Mouse (Mus musculus): ENCODE data around the gene Sarnp. TPM values are rescaled to one million over a fixed set of nuclear protein-coding genes. Genes with fewer than 3 reads are reported as not detected.
A peak's percentile ranks its signal among the peaks of the same experiment; 100 is the strongest.

Sarnp gene
- polyA plus RNA-seq, 1 experiment from 2014 or later, result 105 TPM

DNA sequence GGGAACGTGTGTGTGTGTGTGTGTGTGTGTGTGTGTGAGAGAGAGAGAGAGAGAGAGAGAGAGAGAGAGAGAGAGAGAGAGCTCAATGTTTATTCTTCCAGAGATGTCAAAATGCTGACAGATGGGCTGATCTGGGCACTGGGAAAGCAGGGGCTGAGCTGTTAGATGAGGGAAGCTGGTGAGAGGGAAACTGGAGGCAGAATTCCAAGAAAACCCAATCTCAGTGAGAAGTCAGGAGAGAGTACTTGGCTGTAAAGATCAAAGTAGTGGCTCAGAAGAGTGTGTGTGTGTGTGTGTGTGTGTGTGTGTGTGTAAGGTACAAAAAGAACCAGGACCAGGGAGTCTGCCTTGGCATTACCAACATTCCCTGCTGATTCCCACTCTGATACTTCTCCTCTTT, 80.4 kb downstream of the Sarnp start:
- no peak for ATAC-seq
- no peak for DNase-seq (ENCODE audit: low read depth, low spot score)

DNA sequence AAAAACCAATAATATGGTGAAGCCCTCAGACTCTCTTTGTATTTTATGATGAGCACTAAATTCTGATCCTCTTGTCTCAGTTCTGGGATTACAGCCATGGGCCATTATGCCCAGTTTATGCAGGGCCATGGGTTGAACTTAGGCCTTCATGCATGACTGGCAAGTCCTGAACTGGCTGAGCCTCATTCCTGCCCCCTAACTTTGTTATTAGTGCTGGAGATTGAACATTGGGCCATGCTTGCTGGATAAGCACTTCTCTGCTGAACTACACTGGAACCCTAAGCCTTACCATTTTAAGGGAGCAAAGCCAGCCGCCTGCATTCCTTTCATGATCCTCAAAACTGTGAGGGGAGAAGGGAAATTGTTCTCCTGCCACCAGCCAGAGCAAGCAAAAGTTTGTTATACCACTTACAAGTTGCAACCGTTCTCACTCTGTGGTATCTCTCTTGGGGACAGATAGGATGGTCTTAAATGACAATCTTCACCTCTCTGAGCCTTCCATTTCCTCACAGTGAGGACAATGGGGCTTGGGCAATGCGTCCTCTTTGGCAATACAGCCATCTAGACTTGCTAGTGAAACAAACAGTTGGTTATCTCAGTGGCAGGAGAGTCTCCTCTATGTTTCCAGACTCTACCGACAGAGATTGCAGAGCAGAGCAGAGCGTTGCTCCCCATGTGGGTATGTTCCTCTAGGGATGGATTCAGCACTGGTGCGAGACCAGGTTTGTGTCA, 82.8 kb downstream of the Sarnp start:
- ChIA-PET CTCF (interaction anchor here (1.6 kb wide), 1 partner anchor 13 kb away, joined by 4 read pairs; no protein-coding TSS in a partner anchor), POLR2A (no interaction called here)
- in situ Hi-C loops (cut with MboI; ENCODE audit: low pct_unique_long_range_greater_than_20kb), result loop anchor here (5.0 to 25.0 kb wide), 3 partner anchors 58 to 1238 kb away; partner anchors contain the start of genes Nab2 and Nemp1
- DNase-seq (ENCODE audit: low read depth, low spot score) (no peak), ATAC-seq (no peak)
- TF ChIP-seq CTCF (IDR thresholded peaks at IDR 0.05), result no peak
- no peaks in the 10 kb centered on the region for H3K27me3 ChIP-seq

More for the DNA sequence above, 80.4 kb downstream of the Sarnp start:
- no peak for TF ChIP-seq CTCF (IDR thresholded peaks at IDR 0.05)
- ChIA-PET CTCF (interaction anchor here (1.6 to 2.3 kb wide), 3 partner anchors 8 to 48 kb away, joined by 3 to 17 read pairs (median 5); no protein-coding TSS in a partner anchor), POLR2A (interaction anchor here (0.8 kb wide), 1 partner anchor 14 kb away, joined by 3 read pairs; no protein-coding TSS in a partner anchor)
- in situ Hi-C loops (cut with MboI; ENCODE audit: low pct_unique_long_range_greater_than_20kb), result loop anchor here (5.0 kb wide), 2 partner anchors 55 to 165 kb away; no protein-coding TSS in a partner anchor
- H3K27me3 ChIP-seq, result no peaks in the 10 kb centered on the region

DNA sequence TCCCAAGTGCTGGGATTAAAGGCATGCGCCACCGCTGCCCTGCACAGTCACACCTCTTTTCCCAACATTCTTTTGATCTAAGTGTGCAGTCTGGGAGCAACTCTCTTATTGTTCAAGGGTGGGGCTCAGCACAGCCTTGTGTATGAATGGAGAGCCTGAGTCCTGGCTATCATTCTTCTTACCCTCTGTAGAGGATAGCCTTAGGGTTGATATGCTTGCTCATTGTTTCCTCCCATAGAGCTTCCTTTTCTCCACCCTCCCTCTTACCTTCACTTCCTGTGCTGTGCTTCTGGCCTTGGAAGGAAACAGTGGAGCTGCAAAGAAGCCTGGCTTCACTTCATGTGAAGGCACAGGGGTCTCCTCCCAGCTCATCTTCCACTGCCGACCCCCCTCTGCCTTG, 83.6 kb downstream of the Sarnp start, which contains the start of gene Cd63:
Gene Cd63, plus strand, starts transcription at position 292 of the 400 bp plus-strand sequence.
- CTCF ChIA-PET, result interaction anchor here (1.6 kb wide), 1 partner anchor 13 kb away, joined by 4 read pairs; no protein-coding TSS in a partner anchor
- H3K27me3 ChIP-seq, result no peaks in the 10 kb centered on the region
- ATAC-seq (no peak), DNase-seq (ENCODE audit: low read depth, low spot score) (no peak)
- POLR2A ChIA-PET, result no interaction called here
- no peak for TF ChIP-seq CTCF (IDR thresholded peaks at IDR 0.05)
- in situ Hi-C loops (cut with MboI; ENCODE audit: low pct_unique_long_range_greater_than_20kb), result loop anchor here (25.0 kb wide), 1 partner anchor 1238 kb away; the partner anchor contains the start of genes Nab2 and Nemp1

DNA sequence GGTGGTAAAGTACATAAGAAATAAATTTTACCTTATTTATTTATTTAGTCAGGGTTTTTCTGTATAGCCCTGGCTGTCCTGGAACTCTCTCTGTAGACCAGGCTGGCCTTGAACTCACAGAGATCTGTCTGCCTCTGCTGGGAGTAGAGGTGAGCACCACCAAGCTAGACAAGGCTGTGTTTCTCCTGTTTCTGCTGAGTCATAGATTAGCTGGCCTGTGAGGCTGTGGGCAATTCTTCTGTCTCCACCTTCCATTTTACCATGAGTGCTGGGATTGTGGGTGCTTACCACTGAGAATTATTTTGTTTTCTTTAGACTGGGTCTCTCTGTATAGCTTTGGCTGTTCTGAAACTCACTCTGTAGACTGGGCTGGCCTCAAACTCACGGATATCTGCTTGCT, 84.3 kb downstream of the Sarnp start:
- no peak for TF ChIP-seq CTCF (IDR thresholded peaks at IDR 0.05)
- in situ Hi-C loops (cut with MboI; ENCODE audit: low pct_unique_long_range_greater_than_20kb), result loop anchor here (25.0 kb wide), 1 partner anchor 1239 kb away; the partner anchor contains the start of genes Nab2 and Nemp1
- ATAC-seq (no peak), DNase-seq (ENCODE audit: low read depth, low spot score) (no peak)
- ChIA-PET CTCF (interaction anchor here (1.6 kb wide), 1 partner anchor 12 kb away, joined by 4 read pairs; no protein-coding TSS in a partner anchor), POLR2A (interaction anchor here (1.4 kb wide), 1 partner anchor 96 kb away, joined by 3 read pairs; no protein-coding TSS in a partner anchor)
- no peaks in the 10 kb centered on the region for H3K27me3 ChIP-seq

DNA sequence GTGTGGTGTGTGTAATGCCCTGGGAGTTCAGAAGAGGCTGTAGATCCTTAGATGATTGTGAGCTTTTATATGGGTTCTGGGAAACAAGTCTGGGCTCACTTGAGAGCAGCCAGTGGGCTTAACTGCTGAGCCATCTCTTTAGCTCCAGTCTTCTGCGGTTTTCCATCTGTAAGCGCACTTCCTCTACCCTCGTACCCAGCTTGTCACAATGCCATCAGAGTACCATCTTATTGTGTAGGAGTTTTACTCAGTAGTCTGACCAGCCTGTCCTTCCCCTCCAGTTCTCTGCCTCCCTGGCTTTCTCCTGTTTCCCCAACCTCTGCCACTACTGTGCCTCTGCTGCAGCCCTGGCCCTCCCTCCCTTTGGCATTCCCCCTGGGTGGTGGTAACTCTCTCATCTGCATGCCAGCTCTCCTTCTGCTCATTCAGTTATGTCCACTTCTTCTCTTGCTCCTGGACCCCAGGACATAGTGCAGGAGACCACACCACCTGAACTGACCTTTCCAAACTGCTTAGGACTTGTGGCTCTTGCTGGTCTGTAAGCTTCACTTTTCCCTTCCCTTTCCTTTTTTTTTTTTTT, 85.4 kb downstream of the Sarnp start:
- H3K27me3 ChIP-seq, result no peaks in the 10 kb centered on the region
- ChIA-PET POLR2A (interaction anchor here (0.6 to 1.4 kb wide), 2 partner anchors 33 to 97 kb away, joined by 3 read pairs; no protein-coding TSS in a partner anchor), CTCF (interaction anchor here (1.1 to 1.5 kb wide), 3 partner anchors 11 to 75 kb away, joined by 3 to 4 read pairs (median 4); no protein-coding TSS in a partner anchor)
- in situ Hi-C loops (cut with MboI; ENCODE audit: low pct_unique_long_range_greater_than_20kb), result loop anchor here (25.0 kb wide), 1 partner anchor 1240 kb away; the partner anchor contains the start of genes Nab2 and Nemp1
- no peak for TF ChIP-seq CTCF (IDR thresholded peaks at IDR 0.05)
- ATAC-seq (peak; percentile 15), DNase-seq (ENCODE audit: low read depth, low spot score) (no peak)

DNA sequence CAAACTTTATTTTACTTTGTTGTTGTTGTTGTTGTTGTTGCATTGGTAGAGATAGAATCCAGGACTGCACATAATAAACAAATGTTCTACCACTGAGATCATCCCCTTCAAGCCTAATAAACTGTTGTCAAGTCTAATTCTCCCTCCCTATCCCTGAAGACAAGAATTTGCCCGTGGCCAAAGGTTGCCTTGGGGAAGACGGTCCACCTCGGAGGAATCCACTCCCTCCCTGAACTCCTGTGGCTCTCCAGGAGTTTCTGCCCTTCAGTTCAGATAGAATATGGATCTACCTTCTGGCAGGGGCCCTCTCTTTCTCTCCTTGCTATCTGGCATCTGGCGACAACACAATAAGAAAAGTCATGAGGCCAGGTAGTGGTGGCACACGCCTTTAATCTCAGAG, 87.7 kb downstream of the Sarnp start:
- ATAC-seq (no peak), DNase-seq (ENCODE audit: low read depth, low spot score) (no peak)
- no peaks in the 10 kb centered on the region for H3K27me3 ChIP-seq
- POLR2A ChIA-PET, result no interaction called here
- TF ChIP-seq CTCF (IDR thresholded peaks at IDR 0.05), result no peak
- in situ Hi-C loops (cut with MboI; ENCODE audit: low pct_unique_long_range_greater_than_20kb), result loop anchor here (25.0 kb wide), 1 partner anchor 1243 kb away; the partner anchor contains the start of genes Nab2 and Nemp1
- CTCF ChIA-PET, result no interaction called here

DNA sequence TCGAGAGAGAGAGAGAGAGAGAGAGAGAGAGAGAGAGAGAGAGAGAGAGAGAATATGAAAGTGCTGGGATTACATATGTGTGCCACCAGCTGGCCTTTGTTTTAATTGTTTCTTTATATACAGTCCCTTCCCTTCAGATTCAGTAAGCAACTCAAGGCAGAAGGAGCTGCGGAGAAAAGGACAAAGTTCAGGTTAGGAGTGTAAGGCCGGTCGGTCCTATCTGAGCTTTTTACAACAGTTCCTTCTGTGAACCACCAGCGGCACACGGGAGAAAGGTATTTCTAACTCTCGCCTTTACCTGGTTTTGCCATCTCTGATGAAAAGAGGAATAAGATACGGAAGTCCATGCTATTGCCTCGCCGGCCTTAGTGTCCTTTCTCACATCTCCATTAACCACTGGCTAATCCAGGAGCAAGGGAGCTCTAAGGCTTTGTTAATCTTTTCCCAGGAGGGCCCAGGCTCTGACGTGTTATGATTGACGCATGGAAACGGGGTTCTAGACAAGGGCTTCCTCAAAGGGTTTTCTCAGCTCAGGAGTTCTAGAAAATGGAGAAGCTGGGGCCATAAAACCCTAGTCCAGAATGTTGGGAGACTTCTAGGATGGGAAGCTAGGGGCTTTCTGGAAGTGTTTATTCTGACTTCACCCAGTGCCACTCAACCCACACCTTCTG, 91.8 kb downstream of the Sarnp start:
- ChIA-PET POLR2A (interaction anchor here (0.5 to 3.5 kb wide), 8 partner anchors 9 to 75 kb away, joined by 3 to 28 read pairs (median 4); partner anchors contain the start of genes Bloc1s1, Gdf11 and Rdh5), CTCF (interaction anchor here (1.0 to 2.5 kb wide), 11 partner anchors 13 to 70 kb away, joined by 3 to 8 read pairs (median 4); partner anchors contain the start of genes Bloc1s1 and Rdh5)
- no peak for DNase-seq (ENCODE audit: low read depth, low spot score)
- no peaks in the 10 kb centered on the region for H3K27me3 ChIP-seq
- TF ChIP-seq CTCF (IDR thresholded peaks at IDR 0.05), result no peak
- in situ Hi-C loops (cut with MboI; ENCODE audit: low pct_unique_long_range_greater_than_20kb), result loop anchor here (25.0 kb wide), 1 partner anchor 1247 kb away; the partner anchor contains the start of genes Nab2 and Nemp1
- no peak for ATAC-seq

DNA sequence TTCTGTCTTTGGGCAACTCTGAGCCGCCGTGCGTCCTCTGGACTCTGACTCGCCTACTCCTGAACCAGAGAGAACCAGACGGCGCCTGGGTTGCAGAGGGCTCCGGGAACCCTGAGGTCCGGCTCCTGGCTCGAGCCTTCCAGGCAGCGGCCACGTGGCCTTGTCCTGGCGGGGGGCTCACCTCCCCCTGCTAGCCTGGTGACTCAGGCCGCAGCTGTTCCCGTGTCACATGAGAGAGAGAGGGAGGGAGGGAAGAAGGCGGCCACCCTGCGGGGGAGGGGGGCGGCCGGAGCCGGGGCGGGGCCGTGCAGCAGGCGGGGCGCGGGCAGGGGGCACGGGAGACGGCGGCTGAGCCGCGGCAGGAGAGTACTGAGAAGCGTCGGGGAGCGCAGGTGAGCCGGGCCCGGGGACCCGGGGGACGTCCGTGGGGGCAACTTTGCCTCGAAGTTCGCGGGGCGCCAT, 92.5 kb downstream of the Sarnp start:
- TF ChIP-seq CTCF (IDR thresholded peaks at IDR 0.05), result no peak
- CTCF ChIA-PET, result interaction anchor here (1.0 to 2.5 kb wide), 10 partner anchors 13 to 69 kb away, joined by 3 to 8 read pairs (median 4); partner anchors contain the start of genes Bloc1s1 and Rdh5
- in situ Hi-C loops (cut with MboI; ENCODE audit: low pct_unique_long_range_greater_than_20kb), result loop anchor here (25.0 kb wide), 1 partner anchor 1247 kb away; the partner anchor contains the start of genes Nab2 and Nemp1
- H3K27me3 ChIP-seq, result no peaks in the 10 kb centered on the region
- no peak for DNase-seq (ENCODE audit: low read depth, low spot score)
- ATAC-seq, result peak; percentile 82
- POLR2A ChIA-PET, result interaction anchor here (0.5 to 3.5 kb wide), 8 partner anchors 9 to 204 kb away, joined by 3 to 28 read pairs (median 4); partner anchors contain the start of genes Bloc1s1, Gdf11 and Rdh5

All from Patski (cell line).